Mouse (Mus musculus): ENCODE data around the gene Dync1i1.

Dync1i1 gene

DNA sequence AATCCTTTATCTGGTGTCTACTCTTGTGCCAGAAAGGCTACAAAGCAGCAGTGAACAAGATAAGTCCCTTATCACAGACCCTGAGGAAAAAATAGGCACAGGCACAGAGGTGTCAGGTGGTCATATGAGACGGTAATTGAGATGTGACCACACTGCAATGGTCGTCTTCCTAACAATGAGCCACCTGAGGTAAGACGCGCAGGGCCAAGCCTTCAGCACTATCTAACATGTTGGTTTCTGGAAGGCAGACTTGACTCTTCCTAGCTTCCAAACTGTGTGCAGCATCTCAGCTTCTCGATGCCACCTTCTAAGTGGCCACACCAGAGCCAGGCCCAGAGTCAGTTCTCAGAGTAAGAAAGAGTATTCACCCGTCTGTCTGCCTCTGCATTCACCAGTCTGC, 341.8 kb downstream of the Dync1i1 start:
- DNase-seq (ENCODE audit: low read depth): no peak

DNA sequence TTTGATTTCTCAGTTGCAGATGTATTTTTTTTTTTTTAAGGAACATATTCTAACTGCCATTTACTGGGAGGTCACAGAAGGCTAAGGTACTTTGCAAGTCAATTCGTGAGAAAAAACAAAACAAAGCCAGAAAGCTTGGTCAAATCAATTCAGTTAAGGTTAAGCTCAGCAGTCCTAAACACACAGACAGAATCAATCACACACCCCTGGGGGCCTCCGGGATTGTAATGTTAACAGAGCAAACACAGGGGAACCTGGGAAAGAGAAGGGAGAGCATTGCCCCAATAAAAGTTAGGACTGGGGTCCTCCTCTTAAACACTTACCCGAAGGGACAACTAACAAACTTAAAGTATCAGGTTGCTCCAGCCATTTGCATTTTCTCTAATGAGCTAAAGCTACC, 344.6 kb downstream of the Dync1i1 start:
- no peak for DNase-seq (ENCODE audit: low read depth)

DNA sequence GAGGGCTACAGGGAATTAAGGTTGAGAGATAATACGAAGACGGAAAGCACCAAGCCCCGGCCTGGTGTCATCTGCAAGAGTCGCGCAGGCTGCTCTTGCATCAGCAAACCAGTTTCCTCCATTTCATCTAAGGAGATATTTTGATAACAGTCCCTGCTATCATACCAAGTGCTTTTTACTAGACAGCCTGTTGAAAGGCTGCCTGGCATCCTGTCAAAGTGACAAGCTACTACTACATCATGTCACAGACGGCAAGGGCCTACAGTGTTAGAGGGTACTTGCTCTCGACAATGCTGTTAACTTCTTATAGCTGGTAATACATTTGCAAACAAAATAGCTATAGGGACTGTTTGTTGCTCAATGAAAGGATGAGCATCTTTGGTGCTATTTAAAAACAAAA, 345.6 kb downstream of the Dync1i1 start:
- no peak for DNase-seq (ENCODE audit: low read depth)

DNA sequence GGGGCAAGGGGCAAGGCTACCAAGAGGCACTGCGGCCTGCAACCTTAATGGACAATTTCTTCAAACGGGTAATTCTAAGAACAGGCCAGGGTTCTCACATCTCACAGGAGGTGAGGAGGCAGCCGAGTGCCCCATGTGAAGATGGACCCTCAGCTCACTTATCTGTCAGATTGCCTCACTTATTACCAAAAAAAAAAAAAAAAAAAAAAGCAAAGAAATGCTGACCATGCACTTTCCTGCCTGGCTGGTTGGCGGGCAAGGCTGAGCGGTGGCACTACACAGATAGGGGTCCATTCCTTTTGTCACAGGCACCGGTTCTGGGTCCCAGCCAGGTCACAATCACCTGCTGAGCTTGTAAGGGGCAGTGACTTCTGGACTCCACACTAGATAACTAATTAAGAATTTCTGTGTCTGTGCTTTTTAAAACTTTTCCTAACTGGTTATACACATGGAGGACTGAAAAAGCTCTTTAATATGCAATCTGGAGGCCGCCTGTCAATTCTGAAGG, 350.6 kb downstream of the Dync1i1 start:
- DNase-seq (ENCODE audit: low read depth): no peak

DNA sequence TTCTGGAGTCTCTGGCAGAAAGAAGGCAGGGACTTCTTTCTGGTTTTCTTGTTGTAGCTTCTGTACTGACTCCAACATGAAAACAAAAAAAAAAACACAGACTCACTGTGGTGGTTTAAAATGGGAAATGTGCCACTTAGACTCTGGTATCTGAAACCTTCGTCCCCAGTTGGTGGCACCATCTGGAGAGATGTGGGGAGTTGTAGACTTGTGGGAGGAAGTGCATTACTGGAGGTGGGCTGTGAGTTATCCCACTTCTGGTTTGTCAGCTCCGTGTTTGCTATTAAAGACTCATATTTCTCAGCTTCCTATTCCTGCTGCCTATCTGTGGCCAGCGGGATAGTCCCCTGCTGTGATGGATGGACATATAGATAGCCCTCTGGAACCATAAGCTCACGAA, 351.8 kb downstream of the Dync1i1 start:
- DNase-seq (ENCODE audit: low read depth): no peak

Data from NIH3T3 (cell line).